Mouse (Mus musculus): ENCODE data around the gene Cyp4f17. TPM values are rescaled to one million over a fixed set of nuclear protein-coding genes. Genes with fewer than 3 reads are reported as not detected.

Cyp4f17 gene
- polyA plus RNA-seq, 2 experiments: 0.36 to 0.48 TPM

DNA sequence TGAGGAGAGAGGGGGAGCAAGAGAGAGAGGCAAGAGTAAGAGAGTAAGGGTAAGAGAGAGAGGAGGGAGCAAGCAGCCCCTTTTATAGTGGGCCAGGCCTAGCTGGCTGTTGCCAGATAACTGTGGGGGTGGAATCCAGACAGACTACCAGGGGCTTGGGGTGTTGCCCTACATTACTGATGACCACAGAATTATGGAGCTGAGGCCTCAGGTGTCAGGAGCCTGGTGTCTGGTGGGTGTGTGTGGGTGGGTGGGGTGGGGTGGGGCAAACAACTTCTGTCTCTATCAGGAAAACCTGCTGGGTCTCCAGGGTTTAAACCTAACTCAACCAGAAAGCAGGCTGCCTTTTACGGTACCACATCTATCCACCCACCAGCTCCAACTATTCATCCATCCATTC lies 28.6 kb upstream of the Cyp4f17 start:
- ATAC-seq (ENCODE audit: insufficient read depth) (peak; percentile 51; the same call in 1 of the 2 replicates), DNase-seq (ENCODE audit: low read depth in 3 of 3, low spot score in 3 of 3) (no peak)
- TF ChIP-seq EP300 (IDR thresholded peaks at IDR 0.05; ENCODE audit: low read depth) (no peak), CTCF (IDR thresholded peaks at IDR 0.05; ENCODE audit: low read depth) (no peak)
- Histone ChIP-seq H3K4me1 (replicated peaks; ENCODE audit: control insufficient read depth in 2 of 2, insufficient read depth in 2 of 2, low read length in 1 of 2) (no peaks in the 10 kb centered on the region), H3K4me3 (ENCODE audit: insufficient read depth in 1 of 2, low read depth in 2 of 2, low read length in 2 of 2) (no peak overlapping the region), H3K9ac (replicated peaks) (no peak overlapping the region), H3K27ac (no peak overlapping the region), H3K9me3 (ENCODE audit: control insufficient read depth, low read length) (no peaks in the 10 kb centered on the region), H3K27me3 (ENCODE audit: control insufficient read depth, insufficient read depth, low read length) (no peaks in the 10 kb centered on the region), H3K4me2 (ENCODE audit: low read depth) (no peak overlapping the region), H3K36me3 (replicated peaks; ENCODE audit: control insufficient read depth, insufficient read depth, low read depth) (no peaks in the 10 kb centered on the region)
- WGBS (ENCODE audit: insufficient replicate concordance): 54% methylated on average over 1 of the region's 1 CpGs

DNA sequence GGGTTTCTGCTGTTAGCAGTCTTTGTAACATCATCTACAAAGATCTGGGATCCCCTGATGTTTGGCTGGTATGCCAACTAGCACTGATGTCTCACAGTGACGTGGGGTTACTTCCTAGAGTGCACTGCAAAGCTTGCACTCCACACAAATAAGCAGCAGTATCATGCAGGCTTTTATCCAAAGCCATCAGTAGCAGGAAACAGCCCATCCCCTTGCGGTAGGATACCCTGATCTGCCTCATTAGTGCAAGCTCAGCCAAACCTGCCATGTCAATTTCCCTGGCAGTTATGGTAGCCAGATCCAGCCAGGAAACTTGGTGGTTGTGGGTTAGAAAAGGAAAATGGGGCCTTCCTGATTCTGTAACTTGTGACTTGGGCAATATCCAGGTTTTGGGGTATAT lies 27.1 kb upstream of the Cyp4f17 start:
- Histone ChIP-seq H3K4me3 (ENCODE audit: insufficient read depth in 1 of 2, low read depth in 2 of 2, low read length in 2 of 2) (no peak overlapping the region), H3K27ac (no peak overlapping the region), H3K4me1 (replicated peaks; ENCODE audit: control insufficient read depth in 2 of 2, insufficient read depth in 2 of 2, low read length in 1 of 2) (no peaks in the 10 kb centered on the region), H3K9me3 (ENCODE audit: control insufficient read depth, low read length) (no peaks in the 10 kb centered on the region), H3K36me3 (replicated peaks; ENCODE audit: control insufficient read depth, insufficient read depth, low read depth) (no peaks in the 10 kb centered on the region), H3K4me2 (ENCODE audit: low read depth) (no peak overlapping the region), H3K27me3 (ENCODE audit: control insufficient read depth, insufficient read depth, low read length) (no peaks in the 10 kb centered on the region), H3K9ac (replicated peaks) (no peak overlapping the region)
- no peak for DNase-seq (ENCODE audit: low read depth in 3 of 3, low spot score in 3 of 3)
- WGBS (ENCODE audit: insufficient replicate concordance): 28% methylated on average over 2 of the region's 2 CpGs
- no peak for TF ChIP-seq CTCF (IDR thresholded peaks at IDR 0.05; ENCODE audit: low read depth)
- no peak for TF ChIP-seq EP300 (IDR thresholded peaks at IDR 0.05; ENCODE audit: low read depth)
- no peak for ATAC-seq (ENCODE audit: insufficient read depth)

DNA sequence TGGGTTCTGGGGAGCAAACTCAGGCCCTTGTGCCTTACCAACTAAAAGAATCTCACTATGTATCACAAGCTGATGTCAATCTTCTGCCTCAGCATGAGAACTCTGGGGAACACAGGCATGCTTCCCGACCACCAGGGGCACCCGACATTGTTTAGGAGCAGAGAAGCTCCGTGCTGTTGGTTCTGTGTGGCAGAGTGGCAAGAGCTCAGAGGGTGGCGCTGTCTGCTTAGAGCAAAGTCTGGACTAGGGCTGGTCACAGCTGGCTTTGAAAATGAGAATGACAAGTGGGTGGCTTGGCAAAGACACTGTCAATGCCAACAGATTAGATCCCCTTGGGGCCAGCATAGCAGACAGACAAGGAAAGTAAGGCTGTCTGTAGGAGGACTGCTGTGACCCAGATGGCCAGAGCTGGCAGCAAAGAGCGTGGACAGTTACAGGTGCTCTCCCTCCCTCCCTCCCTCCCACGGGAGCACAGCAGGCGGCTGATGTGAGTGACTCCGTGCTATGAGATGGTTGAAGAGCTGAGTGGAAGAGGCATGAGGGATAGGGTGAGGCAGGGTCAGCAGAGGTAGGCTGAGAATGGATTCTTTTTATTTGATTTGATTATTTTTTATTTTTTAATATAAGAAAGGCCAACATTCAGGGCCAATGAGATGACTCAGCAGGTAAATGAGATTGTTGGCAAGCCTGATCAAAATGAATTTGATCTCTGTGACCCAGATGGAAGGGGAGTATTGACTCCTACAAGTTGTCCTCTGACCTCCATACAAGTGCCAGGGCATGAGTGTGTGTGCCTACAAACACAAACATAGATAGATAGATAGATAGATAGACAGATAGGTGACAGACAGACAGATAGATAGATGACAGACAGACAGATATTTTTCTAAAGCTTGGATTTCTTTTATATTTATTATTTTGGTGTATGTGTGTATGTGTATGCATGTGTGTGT lies 26.0 kb upstream of the Cyp4f17 start:
- Histone ChIP-seq H3K36me3 (replicated peaks; ENCODE audit: control insufficient read depth, insufficient read depth, low read depth) (no peaks in the 10 kb centered on the region), H3K4me3 (ENCODE audit: insufficient read depth in 1 of 2, low read depth in 2 of 2, low read length in 2 of 2) (no peak overlapping the region), H3K9me3 (ENCODE audit: control insufficient read depth, low read length) (no peaks in the 10 kb centered on the region), H3K4me2 (ENCODE audit: low read depth) (no peak overlapping the region), H3K9ac (replicated peaks) (no peak overlapping the region), H3K27ac (no peak overlapping the region), H3K27me3 (ENCODE audit: control insufficient read depth, insufficient read depth, low read length) (no peaks in the 10 kb centered on the region), H3K4me1 (replicated peaks; ENCODE audit: control insufficient read depth in 2 of 2, insufficient read depth in 2 of 2, low read length in 1 of 2) (no peaks in the 10 kb centered on the region)
- 14% methylated on average over 8 of the region's 8 CpGs for WGBS (ENCODE audit: insufficient replicate concordance)
- TF ChIP-seq CTCF (IDR thresholded peaks at IDR 0.05; ENCODE audit: low read depth) (peak; percentile 53), EP300 (IDR thresholded peaks at IDR 0.05; ENCODE audit: low read depth) (no peak)
- ATAC-seq (ENCODE audit: insufficient read depth) (no peak), DNase-seq (ENCODE audit: low read depth in 3 of 3, low spot score in 3 of 3) (no peak)

DNA sequence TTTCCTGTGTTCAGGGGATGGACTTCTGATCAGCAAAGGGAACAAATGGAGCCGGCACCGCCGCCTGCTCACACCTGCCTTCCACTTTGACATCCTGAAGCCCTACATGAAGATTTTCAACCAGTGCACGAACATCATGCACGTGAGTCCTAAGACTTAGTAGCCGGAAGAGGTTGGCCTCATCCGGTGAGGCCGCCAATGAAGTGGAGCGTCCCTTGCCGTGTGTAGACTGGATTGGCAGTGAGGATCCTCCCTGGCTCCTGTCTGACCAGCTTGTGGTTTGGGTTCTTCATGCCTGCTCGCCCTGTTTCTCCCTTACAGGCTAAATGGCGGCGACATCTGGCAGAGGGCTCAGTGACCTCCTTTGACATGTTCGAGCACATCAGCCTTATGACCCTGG lies 24.1 kb upstream of the Cyp4f17 start:
- no peak overlapping the region for H3K4me3 ChIP-seq (ENCODE audit: insufficient read depth in 1 of 2, low read depth in 2 of 2, low read length in 2 of 2)
- no peak for ATAC-seq (ENCODE audit: insufficient read depth)
- no peaks in the 10 kb centered on the region for H3K27me3 ChIP-seq (ENCODE audit: control insufficient read depth, insufficient read depth, low read length)
- no peak overlapping the region for H3K27ac ChIP-seq
- no peaks in the 10 kb centered on the region for H3K36me3 ChIP-seq (replicated peaks; ENCODE audit: control insufficient read depth, insufficient read depth, low read depth)
- no peaks in the 10 kb centered on the region for H3K4me1 ChIP-seq (replicated peaks; ENCODE audit: control insufficient read depth in 2 of 2, insufficient read depth in 2 of 2, low read length in 1 of 2)
- TF ChIP-seq EP300 (IDR thresholded peaks at IDR 0.05; ENCODE audit: low read depth): no peak
- TF ChIP-seq CTCF (IDR thresholded peaks at IDR 0.05; ENCODE audit: low read depth): no peak
- WGBS (ENCODE audit: insufficient replicate concordance): 67% methylated on average over 14 of the region's 14 CpGs
- H3K9me3 ChIP-seq (ENCODE audit: control insufficient read depth, low read length): no peaks in the 10 kb centered on the region
- no peak overlapping the region for H3K9ac ChIP-seq (replicated peaks)
- H3K4me2 ChIP-seq (ENCODE audit: low read depth): no peak overlapping the region
- DNase-seq (ENCODE audit: low read depth in 3 of 3, low spot score in 3 of 3): no peak

DNA sequence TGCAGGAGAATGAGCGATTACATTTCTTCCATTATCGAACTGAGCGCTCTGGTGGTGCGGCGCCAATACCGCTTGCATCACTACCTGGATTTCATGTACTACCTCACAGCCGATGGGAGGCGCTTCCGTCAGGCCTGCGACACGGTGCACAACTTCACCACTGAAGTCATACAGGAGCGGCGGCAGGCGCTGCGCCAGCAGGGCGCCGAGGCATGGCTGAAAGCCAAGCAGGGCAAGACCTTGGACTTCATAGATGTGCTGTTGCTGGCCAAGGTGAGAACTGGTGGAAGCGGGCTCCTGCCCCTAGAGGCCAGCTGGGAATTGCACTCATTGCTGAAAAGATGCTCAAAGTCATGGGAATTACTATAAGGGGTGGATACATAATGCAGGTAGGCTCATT lies 22.6 kb upstream of the Cyp4f17 start:
- no peak for TF ChIP-seq EP300 (IDR thresholded peaks at IDR 0.05; ENCODE audit: low read depth)
- TF ChIP-seq CTCF (IDR thresholded peaks at IDR 0.05; ENCODE audit: low read depth): peak; percentile 82
- ATAC-seq (ENCODE audit: insufficient read depth): peak; percentile 48; the same call in 1 of the 2 replicates
- H3K9ac ChIP-seq (replicated peaks): no peak overlapping the region
- no peaks in the 10 kb centered on the region for H3K9me3 ChIP-seq (ENCODE audit: control insufficient read depth, low read length)
- H3K36me3 ChIP-seq (replicated peaks; ENCODE audit: control insufficient read depth, insufficient read depth, low read depth): no peaks in the 10 kb centered on the region
- no peaks in the 10 kb centered on the region for H3K27me3 ChIP-seq (ENCODE audit: control insufficient read depth, insufficient read depth, low read length)
- 15% methylated on average over 18 of the region's 18 CpGs for WGBS (ENCODE audit: insufficient replicate concordance)
- H3K4me3 ChIP-seq (ENCODE audit: insufficient read depth in 1 of 2, low read depth in 2 of 2, low read length in 2 of 2): no peak overlapping the region
- peak; percentile 13 to 29 (median 15) for DNase-seq (ENCODE audit: low read depth in 3 of 3, low spot score in 3 of 3)
- H3K27ac ChIP-seq: no peak overlapping the region
- H3K4me2 ChIP-seq (ENCODE audit: low read depth): peak overlapping the region; percentile 32
- H3K4me1 ChIP-seq (replicated peaks; ENCODE audit: control insufficient read depth in 2 of 2, insufficient read depth in 2 of 2, low read length in 1 of 2): no peaks in the 10 kb centered on the region

Data from liver, embryonic 14.5 days (tissue).